Mouse (Mus musculus): ENCODE measurements around the gene Olfr414. TPM values are rescaled to one million over a fixed set of nuclear protein-coding genes. Genes with fewer than 3 reads are reported as not detected.

The Olfr414 gene
- polyA plus RNA-seq, 1 experiment from 2014 or later = not detected

DNA sequence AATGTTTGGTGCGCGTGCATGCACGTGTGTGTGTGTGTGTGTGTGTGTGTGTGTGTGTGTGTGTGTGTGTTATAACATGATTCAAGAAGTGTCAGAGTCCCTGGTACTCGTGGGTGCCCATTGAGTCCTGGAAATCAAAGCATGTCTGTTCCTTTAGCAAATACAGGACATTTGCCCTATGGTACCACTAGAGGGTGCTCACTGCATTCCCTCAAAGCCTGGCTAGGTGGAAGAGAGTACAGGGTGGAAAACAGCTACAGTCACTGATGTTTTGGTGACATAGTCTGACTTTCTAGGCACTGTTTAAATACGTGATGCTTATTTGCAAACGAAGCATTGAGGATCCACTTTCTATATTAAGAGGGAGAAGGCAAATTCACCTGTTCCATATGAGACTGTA lies 45.9 kb downstream of the Olfr414 start:
- Histone ChIP-seq H3K27ac (no peak overlapping the region), H3K4me3 (replicated peaks) (no peak overlapping the region), H3K36me3 (no peaks in the 10 kb centered on the region), H3K4me1 (replicated peaks) (0 out of 2 replicates have a peak, but pooled peaks cover 8% of the 10 kb centered on the region), H3K9ac (no peak overlapping the region), H3K9me3 (replicated peaks) (no peaks in the 10 kb centered on the region), H3K4me2 (no peak overlapping the region), H3K27me3 (no peaks in the 10 kb centered on the region)
- ATAC-seq (ENCODE audit: low read depth) = no peak
- WGBS (ENCODE audit: insufficient replicate concordance) = 3% methylated on average over 6 of the region's 6 CpGs
- no peak for DNase-seq

DNA sequence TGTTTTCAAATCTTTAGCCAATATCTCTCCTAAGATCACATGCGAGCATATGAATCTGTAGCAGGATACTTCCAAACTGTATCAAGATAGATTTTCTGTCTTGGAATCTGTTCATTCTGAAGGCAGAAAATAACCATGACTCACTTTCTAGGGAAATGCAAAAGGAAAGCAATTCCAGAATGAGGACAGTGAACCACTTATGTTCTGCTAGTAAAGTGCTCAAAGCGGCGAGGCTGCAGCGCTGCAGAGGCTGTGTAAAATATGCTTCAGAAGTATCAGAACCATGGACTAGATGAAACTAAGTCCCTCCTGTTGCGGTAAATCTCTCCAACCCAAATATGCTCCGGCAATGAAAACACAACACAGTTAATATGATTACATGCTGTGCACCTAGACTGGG lies 58.7 kb downstream of the Olfr414 start:
- DNase-seq (no peak), ATAC-seq (ENCODE audit: low read depth) (no peak)
- H3K36me3 ChIP-seq = no peaks in the 10 kb centered on the region
- no peaks in the 10 kb centered on the region for H3K4me1 ChIP-seq (replicated peaks)
- H3K4me2 ChIP-seq = no peak overlapping the region
- 78% methylated on average over 6 of the region's 6 CpGs for WGBS (ENCODE audit: insufficient replicate concordance)
- H3K27me3 ChIP-seq = no peaks in the 10 kb centered on the region
- H3K27ac ChIP-seq = no peak overlapping the region
- no peak overlapping the region for H3K9ac ChIP-seq
- H3K4me3 ChIP-seq (replicated peaks) = no peak overlapping the region
- H3K9me3 ChIP-seq (replicated peaks) = no peaks in the 10 kb centered on the region

Other genes with a start within 250 kb of the Olfr414 start
- gene Olfr419, start 172.0 kb upstream of the Olfr414 start, polyA plus RNA-seq (2015; fragmentation: Nextera tagmentation; extraction: Ambion mirVana) = 0.08 and 0.09 TPM in 2 replicates
- gene Mptx1, start 93.5 kb upstream of the Olfr414 start, polyA plus RNA-seq (2015; fragmentation: Nextera tagmentation; extraction: Ambion mirVana) = not detected in 2 replicates
- gene Olfr417, start 58.9 kb upstream of the Olfr414 start, polyA plus RNA-seq (2015; fragmentation: Nextera tagmentation; extraction: Ambion mirVana) = not detected in 2 replicates
- gene Olfr248, start 33.0 kb upstream of the Olfr414 start, polyA plus RNA-seq (2015; fragmentation: Nextera tagmentation; extraction: Ambion mirVana) = not detected in 2 replicates
- not detected in 2 replicates for gene Olfr220, start 18.0 kb downstream of the Olfr414 start, polyA plus RNA-seq (2015; fragmentation: Nextera tagmentation; extraction: Ambion mirVana)
- gene Fmn2, start 77.8 kb downstream of the Olfr414 start, polyA plus RNA-seq (2015; fragmentation: Nextera tagmentation; extraction: Ambion mirVana) = 0.03 and 0.06 TPM in 2 replicates